Mouse (Mus musculus) embryo, embryonic 10.5 days (tissue): Measurements from ENCODE around the gene Cep112.
A peak's percentile ranks its signal among the peaks of the same experiment; 100 is the strongest.

Source experiments
- DNase-seq: peaks from one replicate; pipeline ENCODE4 v3.0.0-alpha.2; 2015; ENCODE audit warnings: low spot score

Gene Cep112

GRCm38 (mm10) chr11:108605301-108605700 is 180.3 kb downstream of the Cep112 start:
- peak; percentile 59 for DNase-seq

- no peak for DNase-seq
Observed at GRCm38 (mm10) chr11:108606036-108606435, 181.0 kb downstream of the Cep112 start.

DNA sequence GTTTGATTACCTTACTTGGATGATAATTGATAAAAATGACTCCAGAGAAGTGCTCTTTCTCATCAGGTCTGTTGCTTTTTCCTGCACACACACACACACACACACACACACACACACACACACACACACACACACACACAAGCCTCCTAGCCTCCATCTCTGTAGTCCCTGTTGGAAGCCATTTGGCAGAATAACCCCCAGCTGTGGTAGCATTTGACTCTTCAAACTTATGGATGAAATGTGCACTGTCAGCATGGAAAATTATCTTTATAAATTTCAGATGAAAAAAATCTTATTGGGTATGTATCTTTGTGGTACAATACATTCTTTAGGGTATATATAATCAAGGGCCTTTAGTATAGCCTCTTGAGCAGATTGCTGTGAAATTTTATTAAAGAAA is 181.8 kb downstream of the Cep112 start:
- no peak for DNase-seq

GRCm38 (mm10) chr11:108620628-108621433 is 195.8 kb downstream of the Cep112 start:
- DNase-seq = peak; percentile 25

DNA sequence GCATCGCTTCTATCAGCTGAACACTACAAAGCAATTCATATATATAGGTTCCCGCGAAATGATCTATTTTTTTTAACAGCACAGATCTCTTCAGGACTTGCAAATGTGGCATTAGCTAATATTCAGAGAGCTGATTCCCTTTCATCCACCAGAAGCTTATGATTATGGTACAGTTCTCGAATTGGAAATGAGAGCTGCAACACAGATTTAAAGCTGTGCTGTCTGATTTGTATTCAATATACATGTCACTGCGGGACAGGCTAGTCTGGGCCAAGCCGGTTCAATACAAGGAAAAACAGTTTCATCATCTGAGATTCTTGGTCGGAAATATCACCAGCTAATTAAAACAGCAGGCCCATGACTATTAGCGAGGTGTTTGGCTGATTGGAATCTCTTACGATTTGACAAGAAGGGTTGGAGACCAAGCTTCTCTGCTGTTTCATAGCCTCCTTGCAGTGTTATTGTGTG is 196.5 kb downstream of the Cep112 start:
- no peak for DNase-seq

DNA sequence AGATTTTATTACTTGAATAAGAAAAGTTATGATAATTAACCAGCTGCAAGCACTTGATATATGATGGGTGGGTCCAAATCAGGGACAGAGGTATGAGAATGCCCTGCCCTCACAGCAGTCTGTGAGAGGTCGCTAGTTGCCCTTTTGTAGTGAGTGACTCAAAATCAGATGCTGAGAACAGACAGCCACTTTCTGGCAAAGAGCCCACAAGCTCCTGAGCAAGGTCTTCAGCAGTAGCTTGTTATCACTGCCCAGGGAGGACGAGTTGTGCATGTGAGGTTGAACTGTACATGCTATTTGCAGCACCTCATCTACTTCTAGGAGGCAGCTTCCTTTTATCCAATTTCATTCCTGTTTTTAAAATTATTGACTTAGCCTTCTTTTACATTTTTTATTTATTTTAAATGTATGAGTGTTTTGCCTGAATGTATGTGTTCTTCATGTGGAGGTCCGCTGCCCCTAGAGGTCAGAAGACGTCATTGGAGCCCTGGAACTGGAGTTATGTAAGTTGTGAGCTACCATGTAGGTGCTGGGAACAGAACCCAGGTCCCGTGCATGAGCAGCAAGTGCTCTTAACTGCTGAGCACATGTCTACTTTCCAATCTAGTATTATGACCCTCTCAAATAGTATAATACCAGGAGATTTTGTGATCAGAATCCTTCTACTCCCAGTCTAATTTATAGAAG is 200.7 kb downstream of the Cep112 start:
- no peak for DNase-seq

GRCm38 (mm10) chr11:108637780-108638179 is 212.8 kb downstream of the Cep112 start:
- no peak for DNase-seq

GRCm38 (mm10) chr11:108655574-108655973 is 230.6 kb downstream of the Cep112 start:
- DNase-seq = no peak

DNA sequence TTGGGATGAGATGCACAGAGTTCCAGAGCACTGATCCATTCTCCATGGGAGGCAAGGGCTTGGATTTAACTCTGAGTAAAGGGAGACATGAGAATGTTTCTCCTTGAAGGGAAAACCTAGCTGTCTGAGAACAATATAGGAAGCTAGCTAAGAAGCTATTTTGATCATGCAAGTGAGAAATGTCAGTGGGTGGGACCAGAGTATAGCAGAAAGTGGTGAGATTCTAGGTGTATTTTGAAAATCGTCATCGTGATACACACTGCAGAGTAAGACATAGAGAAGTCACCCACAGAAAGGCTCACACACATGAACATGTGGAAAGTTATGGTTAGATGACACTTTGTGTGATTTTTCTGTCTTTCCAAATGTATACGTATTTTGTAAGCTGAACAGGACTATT is 257.0 kb downstream of the Cep112 start:
- no peak for DNase-seq

- DNase-seq = no peak
Observed at GRCm38 (mm10) chr11:108696563-108696962, 271.6 kb downstream of the Cep112 start.

GRCm38 (mm10) chr11:108752301-108752700 is 327.3 kb downstream of the Cep112 start:
- DNase-seq = no peak

GRCm38 (mm10) chr11:108752765-108753164 is 327.8 kb downstream of the Cep112 start:
- no peak for DNase-seq

GRCm38 (mm10) chr11:108753361-108754240 is 328.6 kb downstream of the Cep112 start:
- no peak for DNase-seq

GRCm38 (mm10) chr11:108757211-108757610 is 332.2 kb downstream of the Cep112 start:
- no peak for DNase-seq

- DNase-seq = no peak
Observed at GRCm38 (mm10) chr11:108757626-108758430, 332.8 kb downstream of the Cep112 start.

DNA sequence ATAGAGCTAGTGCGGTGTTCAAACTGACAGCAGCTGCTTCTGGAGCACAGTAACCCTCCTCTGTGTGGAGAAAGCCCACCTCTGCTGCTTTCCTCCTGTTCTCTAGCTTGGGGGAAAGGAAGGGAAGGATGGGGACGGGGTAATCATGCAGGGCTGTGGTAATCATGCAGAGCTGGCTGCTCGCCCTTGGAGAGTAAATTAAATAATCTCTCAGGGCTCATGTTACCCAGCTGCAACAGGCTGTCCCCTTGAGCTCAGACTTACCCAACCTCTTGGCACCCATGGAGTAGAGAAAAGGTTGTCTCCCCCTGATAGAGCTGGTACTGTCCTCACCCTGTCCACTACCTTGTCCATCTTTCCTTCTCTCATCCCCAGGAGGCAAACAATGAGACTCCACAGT is 345.1 kb downstream of the Cep112 start:
- DNase-seq = no peak

DNA sequence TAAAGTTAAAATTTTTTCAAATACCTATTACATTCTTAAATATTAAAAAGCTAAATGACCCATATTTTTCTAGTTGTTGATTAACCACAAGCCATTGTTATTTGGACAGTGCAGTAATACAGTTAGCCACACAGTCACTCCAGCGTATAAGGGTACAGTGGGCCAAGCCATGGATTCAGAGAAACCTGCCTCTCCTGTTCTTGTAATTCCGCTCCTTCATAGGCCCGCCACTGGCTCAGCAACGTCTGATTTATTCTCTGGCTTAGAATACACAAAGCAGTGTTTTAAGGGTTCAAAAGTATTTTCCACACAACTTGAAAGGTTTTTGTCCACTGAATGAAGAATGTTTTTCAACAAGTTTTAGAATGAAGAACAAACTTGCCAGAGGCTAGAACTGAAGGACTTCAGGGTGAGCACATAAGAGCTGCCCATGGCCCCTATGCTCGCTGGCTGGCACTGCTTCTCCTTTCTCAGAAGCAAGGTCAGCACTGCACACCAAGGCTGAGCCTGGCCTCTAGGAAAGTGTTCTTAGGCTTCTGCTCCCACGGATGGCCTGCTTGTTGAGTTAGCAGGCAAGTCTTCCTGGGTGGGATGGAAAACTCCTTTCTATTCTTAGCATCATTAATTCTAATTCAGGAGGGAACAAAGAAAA is 349.2 kb downstream of the Cep112 start:
- no peak for DNase-seq

DNA sequence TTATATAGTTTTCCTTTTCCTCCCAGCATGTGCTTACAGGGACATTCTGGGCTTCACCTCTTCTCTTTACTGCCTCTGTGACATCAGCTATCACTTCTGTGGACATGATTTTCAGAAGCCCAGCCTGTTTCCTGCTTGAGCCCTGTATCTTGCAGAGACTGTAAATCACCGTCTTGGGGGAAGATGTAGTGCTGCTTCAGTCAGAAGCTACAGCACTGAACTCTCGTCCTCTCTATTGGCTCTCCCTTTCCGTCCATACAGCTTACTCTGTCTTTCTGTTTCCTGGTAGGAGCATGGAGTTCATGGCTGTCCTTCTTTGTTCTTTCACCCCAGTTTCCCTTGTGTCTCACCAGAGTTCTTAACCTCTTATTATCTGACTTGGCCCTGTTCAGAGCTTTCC is 352.2 kb downstream of the Cep112 start:
- no peak for DNase-seq

DNA sequence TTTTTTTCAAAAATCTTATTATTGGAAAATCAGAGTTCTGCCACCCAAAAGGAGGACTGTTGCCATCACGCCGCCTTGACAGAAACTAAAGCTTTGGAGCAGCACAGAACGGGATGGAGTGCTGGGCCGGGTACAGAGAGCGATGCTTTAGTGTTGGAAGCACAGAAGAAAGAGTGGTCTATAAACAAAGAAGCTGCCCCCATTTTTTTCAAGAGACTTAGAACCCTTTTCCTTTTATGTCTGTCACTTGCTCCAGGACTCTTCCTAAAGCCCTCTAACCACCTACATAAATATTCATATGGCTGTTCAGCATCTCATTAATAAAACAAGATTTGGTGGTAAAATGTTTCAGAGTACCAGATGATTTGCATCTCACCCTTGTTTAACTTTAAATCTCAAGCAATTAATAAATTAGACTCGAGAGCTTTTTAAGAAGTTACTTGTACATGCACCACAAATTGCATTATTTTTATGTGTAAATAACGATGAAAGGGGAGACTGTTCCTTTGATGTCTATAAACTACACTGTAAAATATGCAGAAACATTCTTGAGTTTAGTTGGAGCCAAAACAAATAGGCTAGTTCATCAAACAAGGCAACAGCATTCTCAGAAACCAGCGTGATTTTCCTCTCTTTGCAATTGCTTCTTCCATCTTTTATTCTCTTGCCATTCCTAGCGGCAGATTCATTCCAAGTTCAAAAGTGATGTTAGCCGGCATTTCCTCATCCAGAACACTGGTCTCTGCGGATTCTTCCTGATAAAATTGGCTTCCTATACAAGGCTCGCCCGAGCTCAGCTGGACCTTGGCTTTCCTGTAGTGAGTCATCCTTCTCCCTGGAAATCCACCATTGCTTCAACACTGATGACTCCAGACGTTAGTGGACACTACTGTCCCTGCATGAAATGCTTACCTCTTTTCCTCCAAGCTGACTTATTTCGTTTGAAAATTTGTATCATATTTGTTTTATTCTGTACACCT is 355.6 kb downstream of the Cep112 start:
- DNase-seq = no peak

DNA sequence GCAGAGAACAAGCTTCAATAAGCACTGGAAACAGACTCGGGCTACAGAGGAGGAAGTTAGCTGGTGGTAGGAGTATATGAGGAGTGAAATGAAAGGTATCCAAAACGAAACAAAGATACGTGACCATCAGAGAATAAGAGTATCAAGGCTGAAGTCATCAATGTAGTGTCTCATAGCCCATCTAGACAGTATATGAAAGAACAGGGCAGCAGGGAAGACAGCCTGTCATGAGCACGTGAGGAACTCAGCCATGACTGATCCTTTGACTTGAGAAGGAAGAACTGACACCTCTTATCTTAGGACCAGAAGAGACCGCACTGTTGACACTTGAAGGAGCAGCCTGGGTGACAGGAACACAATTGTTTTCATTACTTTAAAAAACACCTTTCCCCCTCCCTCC is 373.4 kb downstream of the Cep112 start:
- DNase-seq = no peak
